Mouse (Mus musculus): ENCODE results near the gene Igsf1. TPM values are rescaled to one million over a fixed set of nuclear protein-coding genes. Genes with fewer than 3 reads are reported as not detected.

The Igsf1 gene
- polyA plus RNA-seq (2012; fragmentation: generic; extraction: Trizol) = not detected

GRCm38 (mm10) chrX:49797213-49798019, at the start of gene Igsf1:
TSS of gene Igsf1 (minus strand) at chrX:49797749.
- TF ChIP-seq SRF (IDR thresholded peaks at IDR 0.05; ENCODE audit: control insufficient read depth, insufficient read length, low read depth) = no peak
- no peak for TF ChIP-seq POLR2AphosphoS2 (IDR thresholded peaks at IDR 0.05; ENCODE audit: insufficient read length, low read depth)
- TF ChIP-seq USF1 (IDR thresholded peaks at IDR 0.05; ENCODE audit: low read depth) = no peak
- no peak for TF ChIP-seq POLR2A (IDR thresholded peaks at IDR 0.05; ENCODE audit: insufficient read length, low read depth)
- TF ChIP-seq MYOD1 (IDR thresholded peaks at IDR 0.05; ENCODE audit: control insufficient read depth in 1 of 3, insufficient read length in 2 of 3, low read depth in 2 of 3) = no peak
- no peak for TF ChIP-seq TCF3 (IDR thresholded peaks at IDR 0.05; ENCODE audit: insufficient read length, low read depth)
- TF ChIP-seq TCF12 (IDR thresholded peaks at IDR 0.05; ENCODE audit: insufficient read depth, poor library complexity, severe bottlenecking) = no peak
- TF ChIP-seq E2F4 (IDR thresholded peaks at IDR 0.05; ENCODE audit: insufficient read depth) = no peak
- no peak for TF ChIP-seq MAX (IDR thresholded peaks at IDR 0.05; ENCODE audit: low read depth)
- no peak for TF ChIP-seq CEBPB (IDR thresholded peaks at IDR 0.05; ENCODE audit: insufficient read depth, poor library complexity, severe bottlenecking)
- TF ChIP-seq MYOG (IDR thresholded peaks at IDR 0.05; ENCODE audit: control insufficient read depth in 1 of 3, insufficient read depth in 1 of 3, insufficient read length in 2 of 3, low read depth in 2 of 3) = no peak
- no peak for TF ChIP-seq REST (IDR thresholded peaks at IDR 0.05; ENCODE audit: insufficient read depth, insufficient read length)
- no peak within 1 kb of the TSS for H3K4me2 ChIP-seq (ENCODE audit: low read depth)
- H3K4me3 ChIP-seq = no peak within 1 kb of the TSS
- no peak within 1 kb of the TSS for H3ac ChIP-seq (ENCODE audit: control insufficient read depth, insufficient read length)
- H3K27me3 ChIP-seq (ENCODE audit: control insufficient read depth, insufficient read depth, insufficient read length) = no peaks in the 10 kb centered on the region
- H3K36me3 ChIP-seq (ENCODE audit: control insufficient read depth, insufficient read depth) = no peaks in the 10 kb centered on the region
- H3K79me2 ChIP-seq (ENCODE audit: control insufficient read depth, insufficient read depth) = no peaks in the 10 kb centered on the region

GRCm38 (mm10) chrX:49770828-49771227, 26.7 kb downstream of the Igsf1 start:
- Histone ChIP-seq H3K4me3 (no peak overlapping the region), H3K79me2 (ENCODE audit: control insufficient read depth, insufficient read depth) (no peaks in the 10 kb centered on the region), H3K4me2 (ENCODE audit: low read depth) (no peak overlapping the region), H3K36me3 (ENCODE audit: control insufficient read depth, insufficient read depth) (no peaks in the 10 kb centered on the region), H3K27me3 (ENCODE audit: control insufficient read depth, insufficient read depth, insufficient read length) (no peaks in the 10 kb centered on the region), H3ac (ENCODE audit: control insufficient read depth, insufficient read length) (no peak overlapping the region)
- TF ChIP-seq REST (IDR thresholded peaks at IDR 0.05; ENCODE audit: insufficient read depth, insufficient read length) (no peak), MYOD1 (IDR thresholded peaks at IDR 0.05; ENCODE audit: control insufficient read depth in 1 of 3, insufficient read length in 2 of 3, low read depth in 2 of 3) (no peak), TCF12 (IDR thresholded peaks at IDR 0.05; ENCODE audit: insufficient read depth, poor library complexity, severe bottlenecking) (no peak), MYOG (IDR thresholded peaks at IDR 0.05; ENCODE audit: control insufficient read depth in 1 of 3, insufficient read depth in 1 of 3, insufficient read length in 2 of 3, low read depth in 2 of 3) (no peak), POLR2A (IDR thresholded peaks at IDR 0.05; ENCODE audit: insufficient read length, low read depth) (no peak), TCF3 (IDR thresholded peaks at IDR 0.05; ENCODE audit: insufficient read length, low read depth) (no peak)

- Histone ChIP-seq H3K79me2 (ENCODE audit: control insufficient read depth, insufficient read depth) (no peaks in the 10 kb centered on the region), H3K4me2 (ENCODE audit: low read depth) (no peak overlapping the region), H3K4me3 (no peak overlapping the region), H3K27me3 (ENCODE audit: control insufficient read depth, insufficient read depth, insufficient read length) (no peaks in the 10 kb centered on the region), H3K36me3 (ENCODE audit: control insufficient read depth, insufficient read depth) (no peaks in the 10 kb centered on the region), H3ac (ENCODE audit: control insufficient read depth, insufficient read length) (no peak overlapping the region)
- TF ChIP-seq MYOG (IDR thresholded peaks at IDR 0.05; ENCODE audit: control insufficient read depth in 1 of 3, insufficient read depth in 1 of 3, insufficient read length in 2 of 3, low read depth in 2 of 3) (no peak), POLR2AphosphoS2 (IDR thresholded peaks at IDR 0.05; ENCODE audit: insufficient read length, low read depth) (no peak), USF1 (IDR thresholded peaks at IDR 0.05; ENCODE audit: low read depth) (no peak), SRF (IDR thresholded peaks at IDR 0.05; ENCODE audit: control insufficient read depth, insufficient read length, low read depth) (no peak), E2F4 (IDR thresholded peaks at IDR 0.05; ENCODE audit: insufficient read depth) (no peak), REST (IDR thresholded peaks at IDR 0.05; ENCODE audit: insufficient read depth, insufficient read length) (no peak), TCF3 (IDR thresholded peaks at IDR 0.05; ENCODE audit: insufficient read length, low read depth) (no peak), CEBPB (IDR thresholded peaks at IDR 0.05; ENCODE audit: insufficient read depth, poor library complexity, severe bottlenecking) (no peak), TCF12 (IDR thresholded peaks at IDR 0.05; ENCODE audit: insufficient read depth, poor library complexity, severe bottlenecking) (no peak), POLR2A (IDR thresholded peaks at IDR 0.05; ENCODE audit: insufficient read length, low read depth) (no peak), MYOD1 (IDR thresholded peaks at IDR 0.05; ENCODE audit: control insufficient read depth in 1 of 3, insufficient read length in 2 of 3, low read depth in 2 of 3) (no peak), MAX (IDR thresholded peaks at IDR 0.05; ENCODE audit: low read depth) (no peak)
Observed at GRCm38 (mm10) chrX:49745192-49745591, 52.4 kb downstream of the Igsf1 start.

- H3K4me2 ChIP-seq (ENCODE audit: low read depth) = no peak within 1 kb of the TSS
- no peak within 1 kb of the TSS for H3ac ChIP-seq (ENCODE audit: control insufficient read depth, insufficient read length)
- H3K36me3 ChIP-seq (ENCODE audit: control insufficient read depth, insufficient read depth) = no peaks in the 10 kb centered on the region
- no peak within 1 kb of the TSS for H3K4me3 ChIP-seq
- H3K79me2 ChIP-seq (ENCODE audit: control insufficient read depth, insufficient read depth) = no peaks in the 10 kb centered on the region
- no peak for TF ChIP-seq TCF12 (IDR thresholded peaks at IDR 0.05; ENCODE audit: insufficient read depth, poor library complexity, severe bottlenecking)
- TF ChIP-seq POLR2AphosphoS2 (IDR thresholded peaks at IDR 0.05; ENCODE audit: insufficient read length, low read depth) = no peak
- TF ChIP-seq POLR2A (IDR thresholded peaks at IDR 0.05; ENCODE audit: insufficient read length, low read depth) = no peak
- no peak for TF ChIP-seq CEBPB (IDR thresholded peaks at IDR 0.05; ENCODE audit: insufficient read depth, poor library complexity, severe bottlenecking)
- TF ChIP-seq MYOD1 (IDR thresholded peaks at IDR 0.05; ENCODE audit: control insufficient read depth in 1 of 3, insufficient read length in 2 of 3, low read depth in 2 of 3) = no peak
- no peak for TF ChIP-seq E2F4 (IDR thresholded peaks at IDR 0.05; ENCODE audit: insufficient read depth)
- no peak for TF ChIP-seq REST (IDR thresholded peaks at IDR 0.05; ENCODE audit: insufficient read depth, insufficient read length)
- TF ChIP-seq TCF3 (IDR thresholded peaks at IDR 0.05; ENCODE audit: insufficient read length, low read depth) = no peak
- no peak for TF ChIP-seq SRF (IDR thresholded peaks at IDR 0.05; ENCODE audit: control insufficient read depth, insufficient read length, low read depth)
- H3K27me3 ChIP-seq (ENCODE audit: control insufficient read depth, insufficient read depth, insufficient read length) = no peaks in the 10 kb centered on the region
Observed at GRCm38 (mm10) chrX:49734959-49735358, 62.6 kb downstream of the Igsf1 start, which contains the start of gene Olfr1321. TSS of gene Olfr1321 (minus strand) at chrX:49735059.

Other genes with a start within 250 kb of the Igsf1 start
- not detected for gene Olfr1320, start 125.4 kb downstream of the Igsf1 start, polyA plus RNA-seq (2012; fragmentation: generic; extraction: Trizol)
- not detected for gene Olfr1321, start 62.7 kb downstream of the Igsf1 start, polyA plus RNA-seq (2012; fragmentation: generic; extraction: Trizol)
- gene Olfr1322, start 93.7 kb upstream of the Igsf1 start, polyA plus RNA-seq (2012; fragmentation: generic; extraction: Trizol) = not detected
- not detected for gene Olfr1323, start 221.6 kb upstream of the Igsf1 start, polyA plus RNA-seq (2012; fragmentation: generic; extraction: Trizol)